ENCODE assay signal across 8 mouse cellular contexts in the genomic region with DNA sequence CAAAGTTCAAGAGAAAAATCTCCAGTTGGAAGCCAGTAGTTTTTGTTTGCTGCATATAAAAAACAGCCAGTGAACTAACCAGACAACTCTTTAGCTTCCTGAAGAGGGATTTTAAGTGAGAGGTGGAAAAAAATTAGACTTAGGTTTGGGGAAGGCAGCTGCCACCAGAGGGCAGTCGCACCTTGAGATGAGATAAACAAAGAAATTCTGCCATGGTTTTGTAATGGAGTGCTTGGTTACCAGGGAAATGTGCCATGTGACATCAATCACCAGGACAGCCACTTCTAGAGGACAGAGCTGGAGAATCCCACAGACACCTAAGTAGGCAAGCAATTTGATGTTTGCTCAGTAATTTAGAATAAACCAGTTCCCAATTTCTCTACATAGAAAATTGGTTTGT.
DNase-seq lines count a peak whose midpoint lies in the region; ATAC-seq lines count a peak whose summit lies in the region.

No protein-coding gene starts in this region.

- ATAC-seq in frontal cortex, adult (ENCODE audit: low TSS enrichment): peak; percentile 81
- ATAC-seq in activated CD4-positive, CD25-positive, alpha-beta regulatory T cell, adult 4 months: no peak

- DNase-seq in ovary, postnatal 14 days (ENCODE audit: low spot score): peak; percentile 11
- DNase-seq in ovary, postnatal 10 days (ENCODE audit: low spot score): no peak
- peak; percentile 1 for DNase-seq in c-Kit-positive CD71-positive TER-119-positive erythroid progenitor cells, embryonic 14.5 days (ENCODE audit: low spot score)
- peak; percentile 66 for DNase-seq in layer of hippocampus, adult 11-12 months (ENCODE audit: low spot score)
- DNase-seq in mesoderm, embryonic 11.5 days (ENCODE audit: low read depth, low spot score): peak; percentile 80
- DNase-seq in yolk sac, embryonic 10.5 days (ENCODE audit: low spot score): peak; percentile 15
